Mouse (Mus musculus) gastrocnemius, adult 8-10 months (tissue): ENCODE data around the gene Thrb. TPM values are rescaled to one million over a fixed set of nuclear protein-coding genes. Genes with fewer than 3 reads are reported as not detected.

Source experiments
- DNase-seq, 2 experiments: peaks; one replicate each; pipeline ENCODE4 v3.0.0; 2022; ENCODE audit warnings: low spot score in 2 of 2
- total RNA-seq, 4 experiments: library from RNA; stranded (reverse); gene quantifications; 2 replicates each; pipeline ENCODE4 v1.2.4; 2022

The Thrb gene
- total RNA-seq, 4 experiments from 2014 or later = 29.1 to 31.3 (median 30.4) TPM

- DNase-seq = no peak
These were observed 53.3 kb downstream of the Thrb start for GRCm38 (mm10) chr14:17713297-17713904.

GRCm38 (mm10) chr14:17719494-17719893 lies 59.4 kb downstream of the Thrb start:
- no peak for DNase-seq

GRCm38 (mm10) chr14:17722824-17723445 lies 62.9 kb downstream of the Thrb start:
- DNase-seq = no peak

- no peak for DNase-seq
These were observed 64.5 kb downstream of the Thrb start for GRCm38 (mm10) chr14:17724577-17724976.

GRCm38 (mm10) chr14:17726906-17727305 lies 66.8 kb downstream of the Thrb start:
- DNase-seq = no peak

GRCm38 (mm10) chr14:17727878-17728277 lies 67.8 kb downstream of the Thrb start:
- DNase-seq = no peak

GRCm38 (mm10) chr14:17728889-17729288 lies 68.8 kb downstream of the Thrb start:
- no peak for DNase-seq

GRCm38 (mm10) chr14:17731020-17731419 lies 71.0 kb downstream of the Thrb start:
- DNase-seq = no peak

- DNase-seq = no peak
These were observed 73.2 kb downstream of the Thrb start for GRCm38 (mm10) chr14:17733077-17733778.

GRCm38 (mm10) chr14:17733779-17734137 lies 73.7 kb downstream of the Thrb start:
- no peak for DNase-seq

- no peak for DNase-seq
These were observed 75.4 kb downstream of the Thrb start for GRCm38 (mm10) chr14:17735440-17735839.

GRCm38 (mm10) chr14:17740903-17741302 lies 80.8 kb downstream of the Thrb start:
- no peak for DNase-seq

- DNase-seq = no peak
These were observed 82.2 kb downstream of the Thrb start for GRCm38 (mm10) chr14:17742264-17742663.

GRCm38 (mm10) chr14:17742902-17743712 lies 83.0 kb downstream of the Thrb start:
- DNase-seq = no peak

GRCm38 (mm10) chr14:17743713-17744158 lies 83.7 kb downstream of the Thrb start:
- DNase-seq = no peak

- no peak for DNase-seq
These were observed 87.9 kb downstream of the Thrb start for GRCm38 (mm10) chr14:17747922-17748321.

- DNase-seq = no peak
These were observed 88.9 kb downstream of the Thrb start for GRCm38 (mm10) chr14:17748945-17749344.

GRCm38 (mm10) chr14:17751911-17752310 lies 91.8 kb downstream of the Thrb start:
- DNase-seq = no peak

- no peak for DNase-seq
These were observed 93.4 kb downstream of the Thrb start for GRCm38 (mm10) chr14:17753429-17753828.

- no peak for DNase-seq
These were observed 96.7 kb downstream of the Thrb start for GRCm38 (mm10) chr14:17756732-17757131.

- DNase-seq = no peak
These were observed 107.9 kb downstream of the Thrb start for GRCm38 (mm10) chr14:17767987-17768386.

GRCm38 (mm10) chr14:17774404-17774803 lies 114.3 kb downstream of the Thrb start:
- no peak for DNase-seq
